Mouse (Mus musculus): Measurements from ENCODE around the gene Rnft2. TPM values are rescaled to one million over a fixed set of nuclear protein-coding genes. Genes with fewer than 3 reads are reported as not detected.
A peak's percentile ranks its signal among the peaks of the same experiment; 100 is the strongest.

Gene Rnft2
- polyA plus RNA-seq, 1 experiment from 2014 or later = 9.8 TPM

- no peak overlapping the region for H3K4me3 ChIP-seq
- H3K36me3 ChIP-seq = peaks cover 32% of the 10 kb centered on the region
- H3K4me1 ChIP-seq (replicated peaks) = peaks cover 9% of the 10 kb centered on the region
- H3K27ac ChIP-seq = peak overlapping the region; percentile 55
- no peak overlapping the region for H3K4me2 ChIP-seq
- H3K9me3 ChIP-seq = no peaks in the 10 kb centered on the region
- H3K27me3 ChIP-seq = peaks cover 6% of the 10 kb centered on the region; the same call in 1 of the 2 replicates
- 71% methylated on average over 13 of the region's 13 CpGs for WGBS
- no peak overlapping the region for H3K9ac ChIP-seq
- ATAC-seq (ENCODE audit: low FRiP score) = no peak
Observed at GRCm38 (mm10) chr5:118197421-118197820, 47.5 kb downstream of the Rnft2 start.

GRCm38 (mm10) chr5:118192221-118192620 is 52.7 kb downstream of the Rnft2 start:
- no peak; the same call in 1 of the 2 replicates for ATAC-seq (ENCODE audit: low FRiP score)
- Histone ChIP-seq H3K4me1 (replicated peaks) (peaks cover 38% of the 10 kb centered on the region), H3K4me2 (0 out of 2 replicates have a peak overlapping the region, but pooled peaks have one; percentile 15), H3K9ac (peak overlapping the region; percentile 49), H3K36me3 (peaks cover 7% of the 10 kb centered on the region), H3K4me3 (no peak overlapping the region), H3K27ac (peak overlapping the region; percentile 44; the same call in 1 of the 2 replicates), H3K27me3 (peaks cover 14% of the 10 kb centered on the region; the same call in 1 of the 2 replicates), H3K9me3 (no peaks in the 10 kb centered on the region)
- 16% methylated on average over 18 of the region's 18 CpGs for WGBS

GRCm38 (mm10) chr5:118190491-118190890 is 54.4 kb downstream of the Rnft2 start:
- Histone ChIP-seq H3K9ac (no peak overlapping the region), H3K4me1 (replicated peaks) (peaks cover 48% of the 10 kb centered on the region), H3K4me3 (no peak overlapping the region), H3K9me3 (no peaks in the 10 kb centered on the region), H3K4me2 (no peak overlapping the region), H3K36me3 (no peaks in the 10 kb centered on the region; the same call in 1 of the 2 replicates), H3K27ac (no peak overlapping the region), H3K27me3 (peaks cover 14% of the 10 kb centered on the region; the same call in 1 of the 2 replicates)
- 85% methylated on average over 9 of the region's 9 CpGs for WGBS
- ATAC-seq (ENCODE audit: low FRiP score) = no peak

GRCm38 (mm10) chr5:118188356-118188755 is 56.6 kb downstream of the Rnft2 start:
- no peak overlapping the region for H3K27ac ChIP-seq
- H3K36me3 ChIP-seq = no peaks in the 10 kb centered on the region
- no peak overlapping the region for H3K9ac ChIP-seq
- no peak overlapping the region for H3K4me3 ChIP-seq
- H3K9me3 ChIP-seq = no peaks in the 10 kb centered on the region
- 63% methylated on average over 6 of the region's 6 CpGs for WGBS
- H3K27me3 ChIP-seq = peaks cover 10% of the 10 kb centered on the region; the same call in 1 of the 2 replicates
- no peak overlapping the region for H3K4me2 ChIP-seq
- H3K4me1 ChIP-seq (replicated peaks) = peaks cover 48% of the 10 kb centered on the region
- ATAC-seq (ENCODE audit: low FRiP score) = no peak

GRCm38 (mm10) chr5:118186903-118187633 is 57.8 kb downstream of the Rnft2 start:
- ATAC-seq (ENCODE audit: low FRiP score) = no peak
- no peaks in the 10 kb centered on the region for H3K36me3 ChIP-seq
- no peaks in the 10 kb centered on the region for H3K9me3 ChIP-seq
- H3K27ac ChIP-seq = 0 out of 2 replicates have a peak overlapping the region, but pooled peaks have one; percentile 18
- peaks cover 38% of the 10 kb centered on the region for H3K4me1 ChIP-seq (replicated peaks)
- WGBS = 59% methylated on average over 9 of the region's 9 CpGs
- H3K27me3 ChIP-seq = 0 out of 2 replicates have a peak, but pooled peaks cover 8% of the 10 kb centered on the region
- no peak overlapping the region for H3K9ac ChIP-seq
- no peak overlapping the region for H3K4me2 ChIP-seq
- H3K4me3 ChIP-seq = no peak overlapping the region

GRCm38 (mm10) chr5:118177640-118178039 is 67.3 kb downstream of the Rnft2 start:
- H3K9me3 ChIP-seq = peaks cover 5% of the 10 kb centered on the region; the same call in 1 of the 2 replicates
- ATAC-seq (ENCODE audit: low FRiP score) = no peak
- H3K4me3 ChIP-seq = no peak overlapping the region
- no peak overlapping the region; the same call in 1 of the 2 replicates for H3K9ac ChIP-seq
- H3K4me2 ChIP-seq = no peak overlapping the region
- no peaks in the 10 kb centered on the region for H3K36me3 ChIP-seq
- H3K27ac ChIP-seq = no peak overlapping the region
- H3K4me1 ChIP-seq (replicated peaks) = peaks cover 9% of the 10 kb centered on the region
- 72% methylated on average over 7 of the region's 7 CpGs for WGBS
- H3K27me3 ChIP-seq = peaks cover 48% of the 10 kb centered on the region

GRCm38 (mm10) chr5:118175137-118175536 is 69.8 kb downstream of the Rnft2 start:
- Histone ChIP-seq H3K4me2 (peak overlapping the region; percentile 57; the same call in 1 of the 2 replicates), H3K36me3 (no peaks in the 10 kb centered on the region), H3K9me3 (peaks cover 5% of the 10 kb centered on the region; the same call in 1 of the 2 replicates), H3K9ac (no peak overlapping the region), H3K4me3 (no peak overlapping the region), H3K27ac (no peak overlapping the region), H3K27me3 (peaks cover 68% of the 10 kb centered on the region), H3K4me1 (replicated peaks) (peaks cover 26% of the 10 kb centered on the region)
- ATAC-seq (ENCODE audit: low FRiP score) = no peak
- 14% methylated on average over 2 of the region's 2 CpGs for WGBS

GRCm38 (mm10) chr5:118174310-118175009 is 70.5 kb downstream of the Rnft2 start:
- H3K4me3 ChIP-seq = peak overlapping the region; percentile 33
- peaks cover 31% of the 10 kb centered on the region for H3K4me1 ChIP-seq (replicated peaks)
- peak overlapping the region; percentile 57 for H3K4me2 ChIP-seq
- peaks cover 5% of the 10 kb centered on the region; the same call in 1 of the 2 replicates for H3K9me3 ChIP-seq
- no peaks in the 10 kb centered on the region for H3K36me3 ChIP-seq
- WGBS = under 1% methylated on average over 22 of the region's 22 CpGs
- no peak overlapping the region for H3K27ac ChIP-seq
- no peak for ATAC-seq (ENCODE audit: low FRiP score)
- H3K9ac ChIP-seq = peak overlapping the region; percentile 58
- peaks cover 71% of the 10 kb centered on the region for H3K27me3 ChIP-seq

- H3K36me3 ChIP-seq = no peaks in the 10 kb centered on the region
Observed at GRCm38 (mm10) chr5:118172078-118172723, 72.7 kb downstream of the Rnft2 start.

GRCm38 (mm10) chr5:118171665-118172064 is 73.3 kb downstream of the Rnft2 start:
- peaks cover 39% of the 10 kb centered on the region for H3K4me1 ChIP-seq (replicated peaks)
- H3K4me3 ChIP-seq = peak overlapping the region; percentile 59
- H3K27me3 ChIP-seq = peaks cover 83% of the 10 kb centered on the region
- under 1% methylated on average over 33 of the region's 36 CpGs for WGBS
- H3K4me2 ChIP-seq = peak overlapping the region; percentile 94
- no peak overlapping the region for H3K27ac ChIP-seq
- H3K36me3 ChIP-seq = no peaks in the 10 kb centered on the region
- ATAC-seq (ENCODE audit: low FRiP score) = no peak
- H3K9me3 ChIP-seq = peaks cover 5% of the 10 kb centered on the region; the same call in 1 of the 2 replicates
- peak overlapping the region; percentile 68 for H3K9ac ChIP-seq

More at GRCm38 (mm10) chr5:118172078-118172723, 72.7 kb downstream of the Rnft2 start:
- H3K9ac ChIP-seq = peak overlapping the region; percentile 68
- H3K4me2 ChIP-seq = peak overlapping the region; percentile 94
- H3K4me1 ChIP-seq (replicated peaks) = peaks cover 39% of the 10 kb centered on the region
- peaks cover 79% of the 10 kb centered on the region for H3K27me3 ChIP-seq
- WGBS = under 1% methylated on average over 27 of the region's 27 CpGs
- H3K9me3 ChIP-seq = peaks cover 5% of the 10 kb centered on the region; the same call in 1 of the 2 replicates
- H3K4me3 ChIP-seq = peak overlapping the region; percentile 59
- H3K27ac ChIP-seq = no peak overlapping the region
- no peak for ATAC-seq (ENCODE audit: low FRiP score)

GRCm38 (mm10) chr5:118170888-118171529 is 73.9 kb downstream of the Rnft2 start:
- Histone ChIP-seq H3K27ac (no peak overlapping the region), H3K9me3 (peaks cover 5% of the 10 kb centered on the region; the same call in 1 of the 2 replicates), H3K9ac (no peak overlapping the region), H3K27me3 (peaks cover 89% of the 10 kb centered on the region), H3K36me3 (no peaks in the 10 kb centered on the region), H3K4me2 (peak overlapping the region; percentile 94), H3K4me1 (replicated peaks) (peaks cover 39% of the 10 kb centered on the region), H3K4me3 (peak overlapping the region; percentile 59)
- WGBS = under 1% methylated on average over 25 of the region's 25 CpGs
- no peak for ATAC-seq (ENCODE audit: low FRiP score)
